9 mouse cellular contexts compared by ENCODE assay signal in the genomic region with DNA sequence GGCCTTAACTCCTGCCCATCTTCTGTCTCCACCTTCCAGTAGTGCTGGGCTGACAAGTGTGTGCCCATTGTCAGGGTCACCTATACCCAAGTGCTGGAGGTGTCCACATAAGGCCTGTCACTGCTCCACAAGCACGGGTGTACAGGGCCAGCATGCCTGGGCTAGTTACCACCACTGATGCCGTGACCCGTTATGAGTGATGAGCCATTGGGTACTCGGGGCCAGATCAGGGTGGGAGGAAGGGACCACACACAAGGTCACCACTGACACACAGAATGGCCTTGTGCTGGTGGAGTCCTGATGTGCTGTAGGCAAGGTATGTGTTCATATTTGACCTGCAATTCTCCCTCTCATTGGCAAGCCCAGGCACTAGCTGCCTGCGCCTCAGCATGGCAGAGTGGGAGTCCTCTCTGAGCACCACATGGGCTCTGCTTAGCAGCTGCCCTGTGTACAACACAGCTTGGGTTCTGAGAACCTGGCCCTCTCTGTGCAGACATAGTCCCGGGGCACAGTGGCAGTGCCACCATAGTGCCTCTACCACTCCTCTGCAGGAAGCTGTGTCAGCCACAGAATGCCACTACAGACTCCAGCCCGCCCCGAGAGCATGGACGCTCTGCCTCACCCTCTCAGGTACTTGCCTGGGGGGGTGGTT. TPM values are rescaled to one million over a fixed set of nuclear protein-coding genes. Genes with fewer than 3 reads are reported as not detected.
DNase-seq lines count a peak whose midpoint lies in the region; ATAC-seq and TF ChIP-seq lines count a peak whose summit lies in the region.
"Had no signal": no experiment of that assay in that cellular context is flagged by ENCODE, and none has a peak within 500 bp of the region (broad histone marks: within the 10 kb centered on the region; RNA-seq: fewer than 3 reads in every experiment).

No protein-coding gene starts in this region.

- intact Hi-C loops in left cerebral cortex, postnatal 10 days (cut with DNase I), result no loop called here

- no peak for TF ChIP-seq CTCF in ES-Bruce4 (IDR thresholded peaks at IDR 0.05; ENCODE audit: low read depth, low read length)

- H3K27me3 ChIP-seq in intestine, embryonic 14.5 days (replicated peaks; ENCODE audit: control insufficient read depth, insufficient read depth, low read length), result no peaks in the 10 kb centered on the region
- H3K27me3 ChIP-seq in intestine, embryonic 15.5 days (replicated peaks), result no peaks in the 10 kb centered on the region
- no peaks in the 10 kb centered on the region for H3K27me3 ChIP-seq in ES-Bruce4 (ENCODE audit: control insufficient read depth, insufficient read depth, low read length, poor library complexity, severe bottlenecking)
- H3K27me3 ChIP-seq in limb, embryonic 15.5 days, result no peaks in the 10 kb centered on the region

- 0 out of 2 replicates have a peak, but pooled peaks have one; percentile 8 for ATAC-seq in intestine, embryonic 14.5 days (replicated peaks; ENCODE audit: low FRiP score, low TSS enrichment, low read depth)
- ATAC-seq in intestine, embryonic 15.5 days, result no peak
- ATAC-seq in limb, embryonic 15.5 days (ENCODE audit: insufficient number of reproducible peaks, low FRiP score, low TSS enrichment, low read depth), result 0 out of 2 replicates have a peak, but pooled peaks have one; percentile 12

- peaks cover 89% of the 10 kb centered on the region for H3K36me3 ChIP-seq in intestine, embryonic 14.5 days (ENCODE audit: control insufficient read depth, insufficient read depth, low read length)
- peaks cover 39% of the 10 kb centered on the region for H3K36me3 ChIP-seq in intestine, embryonic 15.5 days
- H3K36me3 ChIP-seq in ES-Bruce4 (ENCODE audit: control insufficient read depth, insufficient read depth, low read length, poor library complexity, severe bottlenecking), result peaks cover 18% of the 10 kb centered on the region
- H3K36me3 ChIP-seq in limb, embryonic 15.5 days, result peaks cover 97% of the 10 kb centered on the region

- H3K27ac ChIP-seq in intestine, embryonic 14.5 days (ENCODE audit: low read depth), result no peak overlapping the region
- H3K27ac ChIP-seq in intestine, embryonic 15.5 days, result no peak overlapping the region
- H3K27ac ChIP-seq in ES-Bruce4 (ENCODE audit: insufficient read depth, low read length), result peak overlapping the region; percentile 4
- no peak overlapping the region for H3K27ac ChIP-seq in limb, embryonic 15.5 days

- DNase-seq in adrenal gland, adult (ENCODE audit: inconsistent age in 2 of 2, low spot score in 1 of 2), result peak; percentile 82 to 89
- DNase-seq in adrenal gland, postnatal 4 days (ENCODE audit: low spot score in 2 of 2), result no peak
- no peak for DNase-seq in intestine, embryonic 14.5 days (ENCODE audit: low spot score)
- DNase-seq in embryo, embryonic 11 days, result no peak
- DNase-seq in left cerebral cortex, postnatal 10 days (ENCODE audit: extremely low spot score in 1 of 2, low spot score in 2 of 2), result no peak

- H3K4me2 ChIP-seq in intestine, embryonic 14.5 days (ENCODE audit: low read length), result no peak overlapping the region
- H3K4me2 ChIP-seq in intestine, embryonic 15.5 days (replicated peaks), result no peak overlapping the region
- no peak overlapping the region for H3K4me2 ChIP-seq in limb, embryonic 15.5 days
- H3K4me2 ChIP-seq: lung, embryonic 14.5 days had no signal

- H3K9ac ChIP-seq in intestine, embryonic 14.5 days (ENCODE audit: low read length), result no peak overlapping the region
- H3K9ac ChIP-seq in intestine, embryonic 15.5 days, result no peak overlapping the region
- H3K9ac ChIP-seq in ES-Bruce4 (ENCODE audit: low read depth, poor library complexity, severe bottlenecking), result no peak overlapping the region
- no peak overlapping the region for H3K9ac ChIP-seq in limb, embryonic 15.5 days
- H3K9ac ChIP-seq: lung, embryonic 14.5 days had no signal

- no peaks in the 10 kb centered on the region for H3K9me3 ChIP-seq in intestine, embryonic 14.5 days (ENCODE audit: control insufficient read depth, low read length)
- no peaks in the 10 kb centered on the region for H3K9me3 ChIP-seq in intestine, embryonic 15.5 days
- no peaks in the 10 kb centered on the region for H3K9me3 ChIP-seq in ES-Bruce4 (replicated peaks; ENCODE audit: control insufficient read depth, insufficient read depth, low read length, poor library complexity, severe bottlenecking)
- H3K9me3 ChIP-seq in limb, embryonic 15.5 days, result no peaks in the 10 kb centered on the region

- no peaks in the 10 kb centered on the region for H3K4me1 ChIP-seq in intestine, embryonic 14.5 days (replicated peaks; ENCODE audit: control insufficient read depth, insufficient read depth, low read length)
- no peaks in the 10 kb centered on the region for H3K4me1 ChIP-seq in intestine, embryonic 15.5 days (replicated peaks)
- no peaks in the 10 kb centered on the region for H3K4me1 ChIP-seq in ES-Bruce4 (ENCODE audit: control insufficient read depth, insufficient read depth, low read length)
- H3K4me1 ChIP-seq in limb, embryonic 15.5 days, result no peaks in the 10 kb centered on the region

- WGBS in intestine, embryonic 14.5 days, result 88% methylated on average over 9 of the region's 9 CpGs
- whole genome bisulfite sequencing in intestine, embryonic 15.5 days, result 87% methylated on average over 9 of the region's 9 CpGs
- 88% methylated on average over 9 of the region's 9 CpGs for WGBS in limb, embryonic 15.5 days

- H3K4me3 ChIP-seq in intestine, embryonic 14.5 days (ENCODE audit: low read depth, low read length), result no peak overlapping the region
- H3K4me3 ChIP-seq in intestine, embryonic 15.5 days (replicated peaks), result no peak overlapping the region
- no peak overlapping the region for H3K4me3 ChIP-seq in ES-Bruce4 (ENCODE audit: low read depth, low read length)
- no peak overlapping the region for H3K4me3 ChIP-seq in limb, embryonic 15.5 days

- TF ChIP-seq POLR2A in ES-Bruce4 (IDR thresholded peaks at IDR 0.05; ENCODE audit: insufficient read depth, low read length), result no peak

- no peak for TF ChIP-seq EP300 in ES-Bruce4 (IDR thresholded peaks at IDR 0.05; ENCODE audit: insufficient read depth, low read depth, low read length)

RNA-seq across cellular contexts. Expression of a gene that starts 9.4 kb away (rescaled TPM):
- total RNA-seq in adrenal gland, postnatal 4 days (2021), result 10 to 100 TPM; 82.6 to 88.9 TPM
- polyA plus RNA-seq in intestine, embryonic 14.5 days (2014; fragmentation: Nextera tagmentation; extraction: Ambion mirVana), result 86.8 and 106 TPM in 2 replicates
- polyA plus RNA-seq in intestine, embryonic 15.5 days (2015; fragmentation: Nextera tagmentation; extraction: Ambion mirVana), result 123 and 130 TPM in 2 replicates
- polyA plus RNA-seq in ES-Bruce4 (2011; ENCODE audit: insufficient read depth, insufficient read length, low read depth, missing spikeins), result 61.5 and 72.3 TPM in 2 replicates
- 111 and 123 TPM in 2 replicates for polyA plus RNA-seq in limb, embryonic 15.5 days (2015; fragmentation: Nextera tagmentation; extraction: Ambion mirVana)
- total RNA-seq in left cerebral cortex, postnatal 10 days (2021), result 10 to 100 TPM; 46.6 to 53.2 TPM

RNA-seq across cellular contexts. Expression of a gene that starts 23.9 kb away (rescaled TPM):
- total RNA-seq in adrenal gland, postnatal 4 days (2021), result 100 to 1,000 TPM; 137 to 154 TPM
- 124 and 125 TPM in 2 replicates for polyA plus RNA-seq in intestine, embryonic 14.5 days (2014; fragmentation: Nextera tagmentation; extraction: Ambion mirVana)
- polyA plus RNA-seq in intestine, embryonic 15.5 days (2015; fragmentation: Nextera tagmentation; extraction: Ambion mirVana), result 86.9 and 91.7 TPM in 2 replicates
- 49.9 and 50.2 TPM in 2 replicates for polyA plus RNA-seq in ES-Bruce4 (2011; ENCODE audit: insufficient read depth, insufficient read length, low read depth, missing spikeins)
- 119 and 120 TPM in 2 replicates for polyA plus RNA-seq in limb, embryonic 15.5 days (2015; fragmentation: Nextera tagmentation; extraction: Ambion mirVana)
- total RNA-seq in left cerebral cortex, postnatal 10 days (2021), result 100 to 1,000 TPM; 236 to 250 TPM

RNA-seq across cellular contexts. Expression of a gene that starts 31.2 kb away (rescaled TPM):
- 1 to 10 TPM; 2.9 to 3.8 TPM for total RNA-seq in adrenal gland, postnatal 4 days (2021)
- 1.2 and 2.0 TPM in 2 replicates for polyA plus RNA-seq in intestine, embryonic 14.5 days (2014; fragmentation: Nextera tagmentation; extraction: Ambion mirVana)
- 2.4 and 2.5 TPM in 2 replicates for polyA plus RNA-seq in intestine, embryonic 15.5 days (2015; fragmentation: Nextera tagmentation; extraction: Ambion mirVana)
- not detected in 2 replicates for polyA plus RNA-seq in ES-Bruce4 (2011; ENCODE audit: insufficient read depth, insufficient read length, low read depth, missing spikeins)
- polyA plus RNA-seq in limb, embryonic 15.5 days (2015; fragmentation: Nextera tagmentation; extraction: Ambion mirVana), result 3.2 and 3.3 TPM in 2 replicates
- 1 to 10 TPM in 1 of 2 experiments, under 1 TPM in 1; 0.94 to 1.1 TPM for total RNA-seq in left cerebral cortex, postnatal 10 days (2021)

RNA-seq across cellular contexts. Expression of a gene that starts 45.5 kb away (rescaled TPM):
- total RNA-seq in adrenal gland, postnatal 4 days (2021), result 10 to 100 TPM; 31.0 to 32.4 TPM
- 16.6 and 18.5 TPM in 2 replicates for polyA plus RNA-seq in intestine, embryonic 14.5 days (2014; fragmentation: Nextera tagmentation; extraction: Ambion mirVana)
- 15.9 TPM in 2 replicates for polyA plus RNA-seq in intestine, embryonic 15.5 days (2015; fragmentation: Nextera tagmentation; extraction: Ambion mirVana)
- polyA plus RNA-seq in ES-Bruce4 (2011; ENCODE audit: insufficient read depth, insufficient read length, low read depth, missing spikeins), result 12.4 and 13.2 TPM in 2 replicates
- polyA plus RNA-seq in limb, embryonic 15.5 days (2015; fragmentation: Nextera tagmentation; extraction: Ambion mirVana), result 20.4 and 21.1 TPM in 2 replicates
- 10 to 100 TPM; 15.1 to 18.5 TPM for total RNA-seq in left cerebral cortex, postnatal 10 days (2021)

RNA-seq across cellular contexts. Expression of a gene that starts 47.5 kb away (rescaled TPM):
- 1 to 10 TPM in 1 of 2 experiments, under 1 TPM in 1; 0.59 to 1.8 TPM for total RNA-seq in adrenal gland, postnatal 4 days (2021)
- 0.55 and 1.1 TPM in 2 replicates for polyA plus RNA-seq in intestine, embryonic 14.5 days (2014; fragmentation: Nextera tagmentation; extraction: Ambion mirVana)
- 2.3 and 2.9 TPM in 2 replicates for polyA plus RNA-seq in intestine, embryonic 15.5 days (2015; fragmentation: Nextera tagmentation; extraction: Ambion mirVana)
- polyA plus RNA-seq in ES-Bruce4 (2011; ENCODE audit: insufficient read depth, insufficient read length, low read depth, missing spikeins), result 1.9 and 2.1 TPM in 2 replicates
- polyA plus RNA-seq in limb, embryonic 15.5 days (2015; fragmentation: Nextera tagmentation; extraction: Ambion mirVana), result 0.16 and 0.24 TPM in 2 replicates
- not detected for total RNA-seq in left cerebral cortex, postnatal 10 days (2021)

Comparison
In these comparisons a context has a peak if more than half of its experiments do, and no peak if none do; other contexts are left out.
1. DNase-seq: peak in adrenal gland, adult (2 of 2); none in adrenal gland, postnatal 4 days (0 of 2), intestine, embryonic 14.5 days (single experiment), embryo, embryonic 11 days (single experiment) and left cerebral cortex, postnatal 10 days (0 of 2).